Mouse (Mus musculus) natural killer cell, adult 2 months (primary cell): ENCODE measurements around the gene BC100530.
"Not testable (repeated sequence)": the region's sequence is repeated elsewhere in the genome, so short reads cannot be mapped to it uniquely, and the experiment has no call there.

Experiments used
- DNase-seq, 2 experiments: peaks; one replicate each; pipeline ENCODE4 v3.0.0; 2022; ENCODE audit warnings: low spot score in 2 of 2

Gene BC100530

GRCm38 (mm10) chr16:36367648-36368047 lies at the start of gene BC100530:
BC100530 (minus strand) TSS chr16:36367748.
- not testable (repeated sequence) for DNase-seq

GRCm38 (mm10) chr16:36408357-36408756 lies 40.8 kb upstream of the BC100530 start, which contains the start of gene Stfa2:
Stfa2 (minus strand) TSS chr16:36408457.
- DNase-seq: no peak

- no peak for DNase-seq
Observed at GRCm38 (mm10) chr16:36389060-36389459, 21.5 kb upstream of the BC100530 start.

- DNase-seq: no peak
Observed at GRCm38 (mm10) chr16:36337171-36337570, 30.4 kb downstream of the BC100530 start.

GRCm38 (mm10) chr16:36334232-36334631 lies 33.3 kb downstream of the BC100530 start, which contains the start of gene BC117090:
BC117090 (minus strand) TSS chr16:36334332.
- DNase-seq: no peak

- no peak for DNase-seq
Observed at GRCm38 (mm10) chr16:36319286-36319685, 48.3 kb downstream of the BC100530 start.

GRCm38 (mm10) chr16:36316111-36316510 lies 51.4 kb downstream of the BC100530 start:
- DNase-seq: not testable (repeated sequence)
